Mouse (Mus musculus): ENCODE data around the gene Rapgef1. TPM values are rescaled to one million over a fixed set of nuclear protein-coding genes. Genes with fewer than 3 reads are reported as not detected.

Gene Rapgef1
- total and polyA plus RNA-seq, 2 experiments from 2014 or later = 19.4 to 99.1 TPM

DNA sequence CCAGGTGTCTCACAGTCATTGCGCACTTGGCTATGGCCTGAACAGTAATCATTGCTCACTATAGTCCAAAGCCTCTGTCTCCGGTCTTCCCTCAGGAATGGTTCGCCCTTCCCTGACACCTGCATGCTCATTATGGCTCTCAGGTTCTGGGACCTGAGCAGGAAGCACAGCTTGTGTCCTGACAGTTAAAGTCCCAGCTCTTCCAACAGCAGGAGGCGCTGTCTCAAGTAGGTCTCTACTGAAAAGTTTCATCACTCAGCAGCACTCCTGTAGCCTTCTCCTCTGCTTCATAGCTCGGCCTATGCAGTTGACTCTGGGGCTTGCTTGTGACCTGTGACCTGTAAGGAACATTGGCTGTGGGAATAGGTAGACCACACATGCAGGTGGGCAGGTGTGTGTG, 45.9 kb downstream of the Rapgef1 start:
- no peaks in the 10 kb centered on the region for H3K36me3 ChIP-seq (ENCODE audit: insufficient read depth)
- no peak for TF ChIP-seq CTCF (IDR thresholded peaks at IDR 0.05; ENCODE audit: low read depth)

DNA sequence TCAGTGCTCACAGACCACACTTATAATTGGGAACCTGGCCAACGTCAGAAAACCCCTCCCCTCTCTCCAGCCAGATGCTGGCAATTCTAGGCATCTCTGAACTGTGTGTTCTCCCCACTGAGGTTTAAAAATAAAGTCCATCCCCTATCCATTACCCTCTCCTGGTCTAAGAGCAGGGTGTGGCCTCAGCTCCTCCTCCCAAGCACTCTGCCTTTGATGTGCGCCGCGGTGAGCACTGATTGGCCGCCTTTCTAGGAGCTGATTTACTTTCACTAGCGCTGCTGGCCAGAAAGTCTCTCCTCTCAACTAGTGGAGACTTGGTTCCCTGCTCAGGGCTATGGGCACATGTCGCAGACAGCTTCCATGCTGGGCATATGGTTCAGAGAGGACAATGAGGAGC, 47.1 kb downstream of the Rapgef1 start:
- H3K36me3 ChIP-seq (ENCODE audit: insufficient read depth) = no peaks in the 10 kb centered on the region
- no peak overlapping the region for H3K9ac ChIP-seq
- no peaks in the 10 kb centered on the region for H3K9me3 ChIP-seq (ENCODE audit: low read length)
- DNase-seq (peak; percentile 34), ATAC-seq (peak; percentile 36; the same call in 1 of the 2 replicates)
- TF ChIP-seq CTCF (IDR thresholded peaks at IDR 0.05; ENCODE audit: low read depth) = no peak
- H3K4me1 ChIP-seq (ENCODE audit: insufficient read depth) = peaks cover 19% of the 10 kb centered on the region
- WGBS = 19% methylated on average over 7 of the region's 7 CpGs
- H3K4me2 ChIP-seq (ENCODE audit: low read depth) = no peak overlapping the region
- no peak overlapping the region for H3K4me3 ChIP-seq (ENCODE audit: low read depth, low read length)
- no peaks in the 10 kb centered on the region for H3K27me3 ChIP-seq (ENCODE audit: insufficient read depth, low read length)
- no peak overlapping the region for H3K27ac ChIP-seq (ENCODE audit: low read depth, low read length)

More for the DNA sequence above, 45.9 kb downstream of the Rapgef1 start:
- H3K4me3 ChIP-seq (ENCODE audit: low read depth, low read length) = no peak overlapping the region
- H3K4me2 ChIP-seq (ENCODE audit: low read depth) = no peak overlapping the region
- H3K9ac ChIP-seq = no peak overlapping the region
- no peaks in the 10 kb centered on the region for H3K27me3 ChIP-seq (ENCODE audit: insufficient read depth, low read length)
- H3K9me3 ChIP-seq (ENCODE audit: low read length) = no peaks in the 10 kb centered on the region
- no peak overlapping the region for H3K27ac ChIP-seq (ENCODE audit: low read depth, low read length)
- WGBS = 90% methylated on average over 5 of the region's 5 CpGs
- no peak for DNase-seq
- H3K4me1 ChIP-seq (ENCODE audit: insufficient read depth) = peaks cover 9% of the 10 kb centered on the region; the same call in 1 of the 2 replicates
- ATAC-seq = no peak

GRCm38 (mm10) chr2:29667109-29667508, 47.6 kb downstream of the Rapgef1 start:
- 67% methylated on average over 4 of the region's 4 CpGs for WGBS
- Histone ChIP-seq H3K27ac (ENCODE audit: low read depth, low read length) (no peak overlapping the region), H3K4me3 (ENCODE audit: low read depth, low read length) (no peak overlapping the region), H3K4me1 (ENCODE audit: insufficient read depth) (peaks cover 21% of the 10 kb centered on the region), H3K4me2 (ENCODE audit: low read depth) (no peak overlapping the region), H3K27me3 (ENCODE audit: insufficient read depth, low read length) (no peaks in the 10 kb centered on the region), H3K9ac (no peak overlapping the region), H3K9me3 (ENCODE audit: low read length) (no peaks in the 10 kb centered on the region), H3K36me3 (ENCODE audit: insufficient read depth) (no peaks in the 10 kb centered on the region)
- ATAC-seq = no peak
- TF ChIP-seq CTCF (IDR thresholded peaks at IDR 0.05; ENCODE audit: low read depth) = no peak
- no peak for DNase-seq

DNA sequence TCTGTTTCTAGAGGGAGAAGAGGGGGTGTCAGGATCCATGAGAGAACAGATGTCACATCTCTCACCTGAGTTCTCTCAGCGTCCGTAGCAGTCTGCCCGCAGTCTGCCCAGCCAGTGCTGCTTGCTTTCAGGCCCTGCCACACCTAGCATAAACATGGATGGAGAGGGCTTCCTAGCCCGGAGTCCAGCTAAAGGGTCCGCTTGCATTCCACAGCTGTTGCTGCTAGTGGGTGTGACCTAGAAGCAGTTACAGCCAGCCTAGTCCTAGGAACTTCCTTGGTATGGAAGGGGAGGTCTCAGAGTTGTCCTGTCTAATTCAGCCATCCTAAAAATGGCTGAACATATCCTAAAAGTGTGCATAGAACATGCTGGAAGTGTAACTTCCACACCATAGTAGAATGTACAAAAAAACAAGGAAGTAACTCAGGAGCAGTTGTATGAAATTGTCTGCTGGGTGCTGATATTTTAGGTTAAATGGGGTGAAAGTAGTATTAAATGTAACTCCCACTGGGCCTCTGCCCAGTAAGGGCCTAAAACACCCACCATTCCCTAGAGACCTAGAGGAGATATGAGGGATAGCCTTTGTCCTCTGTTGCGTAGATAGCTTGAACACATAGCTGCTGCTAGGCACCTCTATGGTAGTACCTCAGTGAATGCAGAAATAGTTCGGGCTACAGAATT, 48.6 kb downstream of the Rapgef1 start:
- Histone ChIP-seq H3K4me2 (ENCODE audit: low read depth) (no peak overlapping the region), H3K4me1 (ENCODE audit: insufficient read depth) (peaks cover 21% of the 10 kb centered on the region), H3K4me3 (ENCODE audit: low read depth, low read length) (no peak overlapping the region), H3K27ac (ENCODE audit: low read depth, low read length) (no peak overlapping the region), H3K9me3 (ENCODE audit: low read length) (no peaks in the 10 kb centered on the region), H3K27me3 (ENCODE audit: insufficient read depth, low read length) (no peaks in the 10 kb centered on the region), H3K9ac (no peak overlapping the region), H3K36me3 (ENCODE audit: insufficient read depth) (no peaks in the 10 kb centered on the region)
- TF ChIP-seq CTCF (IDR thresholded peaks at IDR 0.05; ENCODE audit: low read depth) = no peak
- ATAC-seq (no peak), DNase-seq (no peak)
- 88% methylated on average over 7 of the region's 7 CpGs for WGBS

DNA sequence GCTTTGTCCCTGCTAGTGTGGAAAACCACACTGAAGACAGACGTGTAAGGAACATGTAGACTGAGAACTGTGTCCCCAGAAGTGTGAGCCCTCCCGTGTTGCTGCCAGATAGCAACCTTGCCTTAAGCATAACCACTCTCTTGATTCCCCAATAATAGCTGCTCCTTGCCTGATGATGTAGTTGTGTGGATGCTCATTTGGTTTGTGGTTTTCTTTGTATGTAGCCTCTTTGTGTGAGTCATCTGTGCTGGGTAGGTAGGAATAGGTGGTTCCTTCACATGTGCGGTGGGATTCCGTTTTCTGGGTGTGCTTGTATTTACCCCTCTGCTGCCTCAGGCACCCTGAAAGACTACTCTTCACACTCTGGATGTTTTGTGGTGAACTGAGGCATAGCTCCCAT, 49.4 kb downstream of the Rapgef1 start:
- H3K27me3 ChIP-seq (ENCODE audit: insufficient read depth, low read length) = no peaks in the 10 kb centered on the region
- H3K4me3 ChIP-seq (ENCODE audit: low read depth, low read length) = no peak overlapping the region
- no peak for TF ChIP-seq CTCF (IDR thresholded peaks at IDR 0.05; ENCODE audit: low read depth)
- H3K9ac ChIP-seq = no peak overlapping the region
- 95% methylated on average over 4 of the region's 4 CpGs for WGBS
- DNase-seq = no peak
- H3K9me3 ChIP-seq (ENCODE audit: low read length) = no peaks in the 10 kb centered on the region
- H3K4me2 ChIP-seq (ENCODE audit: low read depth) = no peak overlapping the region
- H3K4me1 ChIP-seq (ENCODE audit: insufficient read depth) = peaks cover 21% of the 10 kb centered on the region
- no peak for ATAC-seq
- no peak overlapping the region for H3K27ac ChIP-seq (ENCODE audit: low read depth, low read length)
- H3K36me3 ChIP-seq (ENCODE audit: insufficient read depth) = no peaks in the 10 kb centered on the region

GRCm38 (mm10) chr2:29669711-29670110, 50.2 kb downstream of the Rapgef1 start:
- H3K4me1 ChIP-seq (ENCODE audit: insufficient read depth) = peaks cover 21% of the 10 kb centered on the region

DNA sequence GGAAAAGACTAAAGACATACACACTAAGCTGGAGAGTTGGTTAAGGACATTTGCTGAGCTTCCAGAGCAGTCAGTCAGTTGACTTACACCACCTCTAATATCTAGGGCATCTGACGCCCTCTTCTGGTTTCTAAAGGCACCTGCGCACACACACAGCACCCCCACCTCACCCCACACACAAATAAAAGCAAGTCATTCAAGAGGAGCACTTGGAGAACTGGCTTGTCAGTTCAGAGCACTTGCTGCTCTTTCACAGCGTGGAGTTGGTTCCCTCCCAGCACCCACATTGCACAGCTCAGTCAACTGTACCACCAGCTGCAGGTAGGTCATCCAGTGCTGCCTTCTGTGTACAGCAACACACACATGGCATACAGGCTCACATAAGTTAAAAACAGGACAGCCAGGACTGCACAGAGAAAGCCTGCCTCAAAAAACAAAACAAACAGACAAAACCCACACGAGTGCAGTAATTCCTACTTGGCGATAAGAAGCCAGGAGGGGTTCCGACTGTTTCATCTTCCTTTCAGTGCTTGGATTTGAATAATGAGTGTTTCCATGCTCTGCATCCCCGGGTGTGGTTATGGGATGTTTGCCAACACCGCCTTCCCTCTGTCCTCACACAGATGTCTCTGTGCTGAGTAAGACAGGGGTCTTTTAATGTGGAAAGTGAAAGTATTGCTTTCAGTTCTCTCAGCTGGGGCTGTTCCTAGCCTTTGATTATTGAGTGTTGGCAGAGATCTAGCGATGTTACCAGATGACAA, 50.9 kb downstream of the Rapgef1 start:
- Histone ChIP-seq H3K27me3 (ENCODE audit: insufficient read depth, low read length) (no peaks in the 10 kb centered on the region), H3K27ac (ENCODE audit: low read depth, low read length) (peak overlapping the region; percentile 21; the same call in 1 of the 2 replicates), H3K4me1 (ENCODE audit: insufficient read depth) (peaks cover 21% of the 10 kb centered on the region), H3K9me3 (ENCODE audit: low read length) (no peaks in the 10 kb centered on the region), H3K4me3 (ENCODE audit: low read depth, low read length) (no peak overlapping the region), H3K36me3 (ENCODE audit: insufficient read depth) (no peaks in the 10 kb centered on the region), H3K4me2 (ENCODE audit: low read depth) (peak overlapping the region; percentile 15; the same call in 1 of the 2 replicates), H3K9ac (0 out of 2 replicates have a peak overlapping the region, but pooled peaks have one; percentile 14)
- WGBS = 21% methylated on average over 9 of the region's 9 CpGs
- DNase-seq = peak; percentile 57
- ATAC-seq = peak; percentile 64
- TF ChIP-seq CTCF (IDR thresholded peaks at IDR 0.05; ENCODE audit: low read depth) = peak; percentile 51

More at GRCm38 (mm10) chr2:29669711-29670110, 50.2 kb downstream of the Rapgef1 start:
- no peaks in the 10 kb centered on the region for H3K27me3 ChIP-seq (ENCODE audit: insufficient read depth, low read length)
- no peaks in the 10 kb centered on the region for H3K9me3 ChIP-seq (ENCODE audit: low read length)
- TF ChIP-seq CTCF (IDR thresholded peaks at IDR 0.05; ENCODE audit: low read depth) = no peak
- DNase-seq (peak; percentile 17), ATAC-seq (no peak)
- H3K36me3 ChIP-seq (ENCODE audit: insufficient read depth) = no peaks in the 10 kb centered on the region
- no peak overlapping the region for H3K4me2 ChIP-seq (ENCODE audit: low read depth)
- H3K4me3 ChIP-seq (ENCODE audit: low read depth, low read length) = no peak overlapping the region
- H3K9ac ChIP-seq = no peak overlapping the region
- no peak overlapping the region for H3K27ac ChIP-seq (ENCODE audit: low read depth, low read length)
